Mouse (Mus musculus) frontal cortex, postnatal 10 days (tissue): ENCODE measurements at regions not wholly inside any gene's neighbourhood (a gene's known extent, or its start where the extent isn't known, plus 50 kb on each side); places are given as distances from the start of the nearest gene placed in this dataset.
"Not testable (repeated sequence)": the region's sequence is repeated elsewhere in the genome, so short reads cannot be mapped to it uniquely, and the experiment has no call there.

Experiments
- DNase-seq, 2 experiments: peaks; one replicate each; pipeline ENCODE4 v3.0.0; 2022; ENCODE audit warnings: low spot score in 2 of 2, mixed read lengths in 1 of 2

DNA sequence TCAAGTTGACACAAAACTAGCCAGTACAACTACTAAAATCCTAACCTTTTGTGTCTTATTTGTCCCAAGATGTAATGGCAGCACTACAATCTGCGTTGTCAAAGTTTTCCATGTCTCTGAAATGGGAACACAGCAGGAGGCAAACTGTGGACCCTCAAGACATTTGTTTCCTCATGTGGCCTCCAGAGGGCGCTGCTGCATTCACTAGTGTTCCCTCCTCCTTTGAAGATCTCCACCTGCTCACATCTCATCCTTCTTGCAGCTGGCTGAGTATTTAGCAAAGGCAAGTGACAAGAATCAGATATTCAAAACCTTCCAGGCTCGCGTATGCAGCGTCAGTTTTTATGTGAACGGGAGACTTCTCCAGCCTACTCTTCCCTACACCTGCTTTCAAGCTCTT lies 663.3 kb downstream of the Dad1 start:
- DNase-seq = not testable (repeated sequence)

DNA sequence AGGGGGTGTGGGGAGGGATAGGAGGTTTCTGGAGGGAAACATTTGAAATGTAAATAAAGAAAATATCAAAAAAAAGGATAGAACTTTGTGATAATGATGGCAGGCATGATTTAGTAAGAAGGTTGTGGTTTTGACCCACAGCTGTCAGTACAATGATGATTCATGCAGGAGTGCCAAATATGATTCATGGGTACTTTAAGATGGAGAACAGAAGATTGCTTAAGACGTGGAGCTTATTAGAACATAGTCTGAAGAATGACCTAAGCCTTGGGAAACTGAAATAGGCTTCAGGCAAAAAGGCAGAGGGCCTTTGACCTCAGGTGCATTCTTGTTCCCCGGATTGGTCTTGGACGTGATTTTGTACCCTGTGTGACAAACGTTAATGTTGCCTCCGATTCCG lies 671.4 kb downstream of the Dad1 start:
- DNase-seq = not testable (repeated sequence)

DNA sequence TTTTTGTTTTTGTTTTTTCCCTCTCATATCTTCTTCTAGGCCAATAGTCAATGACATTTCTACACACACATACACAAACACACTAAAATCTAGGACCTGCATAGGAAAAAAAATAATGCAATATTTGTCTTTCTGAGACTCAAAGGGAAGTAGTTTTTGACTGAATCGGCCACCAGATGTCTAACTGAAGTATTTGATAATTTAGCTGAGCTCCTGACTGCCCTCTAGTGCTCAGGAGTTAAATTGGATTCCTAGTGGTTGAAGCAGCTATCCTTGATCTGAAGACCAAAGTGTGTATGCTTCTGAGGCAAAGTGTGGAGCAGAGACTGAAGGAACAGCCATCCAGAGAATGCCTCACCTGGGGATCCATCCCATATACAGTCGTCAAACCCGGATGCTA lies 672.2 kb downstream of the Dad1 start:
- not testable (repeated sequence) for DNase-seq

DNA sequence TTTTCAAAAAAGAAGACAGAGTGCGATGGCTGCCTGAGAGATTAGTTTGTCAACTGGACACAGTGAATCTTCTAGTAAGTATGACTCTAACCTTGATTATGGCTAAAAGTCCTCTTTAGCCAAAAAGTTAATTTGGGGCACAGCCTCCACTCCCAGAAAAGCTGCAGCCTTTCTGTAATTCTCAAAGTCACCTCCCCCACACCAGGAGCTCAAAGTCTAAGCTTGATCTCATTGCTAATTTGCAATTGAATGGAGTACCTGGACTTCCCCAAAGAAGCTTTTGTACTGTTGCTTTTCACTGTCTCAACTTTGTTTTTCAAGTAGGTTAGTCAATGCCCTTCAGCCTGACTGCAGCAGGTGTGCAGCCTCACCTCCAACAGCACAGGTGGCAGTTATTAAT lies 677.0 kb downstream of the Dad1 start:
- not testable (repeated sequence) for DNase-seq

DNA sequence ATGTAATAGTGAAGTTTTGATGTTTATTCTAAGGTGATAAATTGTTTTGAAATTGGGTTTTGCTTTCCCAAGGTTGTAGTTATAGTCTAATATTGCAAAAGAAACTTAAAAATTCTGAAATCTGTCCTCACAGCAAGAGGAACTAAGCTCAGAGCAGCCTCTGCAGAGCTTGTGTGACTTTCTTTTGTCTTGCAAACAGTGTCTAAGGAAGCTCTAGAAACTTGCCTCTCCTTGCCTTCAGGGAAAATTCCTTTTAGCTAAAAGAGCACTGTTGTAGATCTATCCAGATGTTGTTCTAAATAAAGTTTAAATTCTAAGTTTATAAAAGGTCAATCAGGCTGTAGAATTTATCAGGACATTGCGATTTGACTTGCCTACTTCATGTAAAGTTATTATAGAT lies 681.2 kb downstream of the Dad1 start:
- DNase-seq = not testable (repeated sequence)

DNA sequence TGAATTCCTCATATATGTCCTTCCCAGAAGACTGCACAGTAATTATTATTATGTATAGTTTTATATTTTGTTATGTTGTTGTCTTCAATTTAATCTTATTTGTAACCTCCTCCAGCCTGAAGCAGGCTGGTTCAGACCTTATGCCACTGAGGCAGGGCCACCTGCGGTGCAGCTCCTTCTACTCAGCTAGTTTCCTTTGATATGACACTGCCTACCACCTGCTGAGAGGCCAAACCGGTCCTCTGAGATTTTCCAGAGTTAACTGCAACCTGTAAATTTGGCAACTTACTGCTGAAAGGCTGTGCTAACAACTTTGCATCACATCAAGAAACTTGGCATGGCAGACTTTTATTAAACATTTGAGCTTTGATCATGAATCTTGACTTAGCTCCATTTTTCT lies 691.3 kb downstream of the Dad1 start:
- DNase-seq = no peak

DNA sequence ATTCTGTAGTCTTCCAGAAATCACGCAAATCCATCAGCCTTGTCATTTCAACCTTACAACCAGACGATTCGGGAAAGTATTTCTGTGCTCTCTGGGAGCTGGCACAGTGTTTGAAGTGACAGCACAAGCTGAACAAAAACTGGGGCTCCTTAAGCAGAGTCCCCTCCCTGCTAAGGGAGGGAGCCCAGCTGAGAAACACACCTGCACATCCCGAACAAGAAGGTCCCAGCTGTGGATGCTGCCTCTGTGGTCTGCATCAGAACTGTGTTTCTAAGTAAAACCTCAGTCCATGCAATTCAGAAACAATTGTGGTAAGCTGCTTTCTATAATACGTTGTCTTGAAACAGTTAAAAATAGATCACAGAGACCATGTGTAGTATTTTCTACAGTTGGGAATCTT lies 693.8 kb downstream of the Dad1 start:
- DNase-seq = not testable (repeated sequence)

DNA sequence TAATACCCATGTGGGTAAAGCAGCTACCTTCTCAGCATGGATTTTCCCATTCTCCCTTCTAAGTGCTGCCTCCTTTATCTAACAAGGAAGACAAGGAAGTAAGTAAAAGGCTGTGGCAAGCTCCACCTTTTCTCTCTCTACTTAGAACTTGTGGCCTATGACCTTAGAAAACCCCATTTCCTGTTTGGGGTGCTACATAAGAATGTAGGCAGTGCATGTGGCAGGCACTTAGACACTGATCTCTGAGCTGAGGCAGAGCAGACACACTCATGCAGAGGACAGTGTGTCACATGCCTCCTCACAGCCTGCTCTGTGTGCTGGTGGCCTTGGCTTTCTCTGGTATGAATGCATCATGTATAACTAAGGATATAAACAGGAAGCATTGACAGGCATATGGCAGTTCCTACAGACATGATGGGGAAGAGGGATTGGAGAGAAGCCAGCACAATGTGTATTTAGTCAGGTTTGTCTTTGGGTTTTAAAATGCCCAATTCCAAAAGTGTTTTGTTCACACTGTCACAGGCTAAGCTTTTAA lies 694.5 kb downstream of the Dad1 start:
- DNase-seq = not testable (repeated sequence)

DNA sequence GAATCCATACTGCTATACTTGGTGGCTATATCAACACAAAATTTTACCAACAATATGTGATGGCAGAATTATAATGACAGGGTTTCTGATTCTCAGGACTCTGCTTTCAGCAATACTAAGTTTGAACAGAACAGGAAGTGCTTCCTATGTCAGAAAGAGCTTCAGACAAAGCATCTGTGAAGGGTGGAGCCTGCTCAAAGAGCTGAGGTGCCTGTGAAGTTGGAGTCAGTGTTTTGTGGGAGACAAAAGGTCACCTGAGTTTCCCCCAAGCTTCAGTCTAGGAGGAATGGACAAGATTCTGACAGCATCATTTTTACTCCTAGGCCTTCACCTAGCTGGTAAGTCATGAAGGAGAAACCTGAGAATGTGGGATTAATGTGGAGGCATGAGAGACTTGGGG lies 700.1 kb downstream of the Dad1 start:
- no peak for DNase-seq

DNA sequence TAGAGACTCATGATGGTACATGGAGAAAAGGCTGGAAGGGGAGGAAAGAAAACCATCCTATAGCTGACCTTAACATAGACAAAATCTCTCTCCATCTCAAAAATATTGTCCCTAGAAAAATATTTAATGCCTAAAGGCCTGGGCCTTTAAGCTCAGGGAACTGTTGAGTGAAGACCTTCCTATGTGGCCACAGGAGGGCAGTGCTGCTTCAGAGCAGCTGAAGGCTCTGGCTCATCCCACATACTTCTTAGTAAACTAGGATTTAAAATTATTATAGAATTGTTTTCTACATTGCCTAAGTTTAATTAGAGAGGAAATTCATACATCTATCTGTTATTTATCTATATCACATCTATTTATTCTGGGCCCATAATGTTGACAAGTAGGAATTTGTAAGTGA lies 706.5 kb downstream of the Dad1 start:
- not testable (repeated sequence) for DNase-seq

DNA sequence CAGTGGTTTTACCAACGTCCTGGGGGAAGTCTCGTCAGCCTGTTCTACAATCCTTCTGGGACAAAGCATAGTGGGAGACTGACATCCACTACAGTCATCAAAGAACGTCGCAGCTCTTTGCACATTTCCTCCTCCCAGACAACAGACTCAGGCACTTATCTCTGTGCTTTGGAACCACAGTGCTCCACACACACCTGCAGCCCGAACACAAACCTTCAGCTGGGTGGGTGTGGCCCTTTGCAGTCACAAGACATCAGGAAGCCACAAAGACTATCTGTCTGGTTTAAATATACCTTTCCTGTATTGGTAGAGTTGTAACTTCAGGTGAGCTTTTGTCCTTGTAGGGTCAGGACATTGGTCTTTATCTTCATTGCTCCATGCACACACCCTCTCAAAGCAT lies 708.6 kb downstream of the Dad1 start:
- DNase-seq = no peak

DNA sequence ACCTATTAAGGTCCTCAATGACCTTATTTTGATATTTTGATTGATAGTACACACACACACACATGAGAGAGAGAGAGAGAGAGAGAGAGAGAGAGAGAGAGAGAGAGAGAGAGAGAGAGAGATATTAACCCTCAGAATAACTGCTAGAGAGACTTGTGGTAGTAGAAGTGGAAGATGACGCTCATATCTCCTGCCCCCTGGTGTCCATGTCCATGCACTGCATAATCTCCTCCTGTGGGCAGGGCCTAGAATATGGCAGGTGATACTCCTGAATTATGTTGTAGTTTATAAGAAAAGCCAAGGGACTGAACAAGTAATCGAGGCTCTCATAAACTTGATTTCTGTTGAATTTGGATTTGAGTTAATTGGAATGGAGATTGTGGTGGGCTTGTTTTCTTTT lies 712.3 kb downstream of the Dad1 start:
- not testable (repeated sequence) for DNase-seq

DNA sequence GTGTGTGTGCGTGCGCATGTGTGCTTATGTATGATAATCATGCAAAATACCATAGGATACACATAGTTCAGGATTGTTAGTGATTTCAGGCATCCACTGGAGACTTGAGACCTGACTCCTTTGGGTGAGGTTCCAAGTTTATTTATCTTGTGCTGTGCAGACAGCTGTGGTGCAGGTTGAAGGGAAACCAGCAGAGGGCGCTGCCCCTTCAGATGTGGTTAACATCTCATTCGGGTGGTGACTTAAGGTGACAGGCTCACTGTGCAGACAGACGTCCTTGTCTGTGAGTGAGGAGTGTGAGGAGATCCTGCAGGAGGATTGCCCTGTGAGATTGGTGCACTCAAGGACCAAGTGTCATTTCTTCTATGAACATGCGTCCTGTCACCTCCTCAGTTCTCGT lies 716.0 kb downstream of the Dad1 start:
- DNase-seq = not testable (repeated sequence)

DNA sequence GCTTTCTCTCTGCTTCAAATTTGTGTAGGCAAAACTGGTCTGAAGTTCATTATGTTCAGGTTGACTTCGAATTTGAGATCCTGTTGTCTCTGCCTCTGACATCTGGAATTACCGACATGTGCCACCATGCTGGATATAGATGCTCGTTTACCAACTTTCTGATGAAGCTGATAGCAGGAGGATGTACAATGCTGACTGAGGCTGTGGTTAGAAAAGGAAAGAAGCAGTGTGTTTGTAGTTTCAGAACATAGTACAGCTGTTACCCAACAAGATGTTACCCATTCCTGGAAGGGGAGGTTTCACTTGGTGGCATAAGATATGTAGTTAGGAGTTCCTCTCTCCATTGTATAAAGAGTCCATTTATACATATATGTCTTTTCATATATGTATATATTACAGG lies 730.5 kb downstream of the Dad1 start:
- not testable (repeated sequence) for DNase-seq

DNA sequence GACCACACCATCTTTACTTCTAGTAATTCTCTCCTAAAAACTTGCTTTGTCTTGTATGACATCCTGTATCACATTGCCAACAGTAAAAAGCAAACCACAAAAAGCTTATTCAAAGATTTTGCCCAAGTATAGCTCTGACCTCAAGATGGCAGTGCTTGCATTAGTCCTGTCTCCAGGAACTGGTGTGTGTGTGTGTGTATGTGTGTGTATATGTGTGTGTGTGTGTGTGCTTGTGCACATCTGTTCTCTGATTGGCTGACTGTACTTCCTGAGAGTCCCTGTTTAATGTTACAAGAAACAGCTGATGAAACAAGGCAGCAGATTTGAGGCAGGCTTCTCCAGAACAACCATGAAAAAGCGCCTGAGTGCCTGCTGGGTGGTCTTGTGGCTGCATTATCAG lies 735.0 kb downstream of the Dad1 start:
- DNase-seq = not testable (repeated sequence)

DNA sequence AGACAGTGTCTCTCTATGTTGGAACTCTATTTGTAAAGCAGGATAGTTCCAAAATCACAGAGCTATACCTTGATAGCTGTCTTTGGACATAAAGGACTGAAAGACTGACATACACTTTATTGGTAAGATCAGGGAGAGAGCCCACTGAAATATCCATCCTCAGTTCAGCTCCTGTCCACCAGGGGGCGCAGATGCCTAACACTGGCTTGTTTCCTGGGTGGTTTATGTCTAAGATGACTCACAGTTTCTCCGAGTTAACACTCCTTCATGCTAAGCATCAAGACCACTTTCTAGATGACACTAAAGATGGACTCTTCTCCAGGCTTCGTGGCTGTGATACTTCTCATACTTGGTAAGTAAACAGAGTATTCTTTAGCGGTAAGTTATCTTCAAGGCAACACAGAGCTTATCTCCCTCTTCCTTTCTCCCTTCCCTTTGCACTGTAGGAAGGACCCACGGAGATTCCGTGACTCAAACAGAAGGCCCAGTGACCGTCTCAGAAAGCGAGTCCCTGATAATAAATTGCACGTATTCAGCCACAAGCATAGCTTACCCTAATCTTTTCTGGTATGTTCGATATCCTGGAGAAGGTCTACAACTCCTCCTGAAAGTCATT lies 737.2 kb downstream of the Dad1 start:
- DNase-seq = not testable (repeated sequence)

DNA sequence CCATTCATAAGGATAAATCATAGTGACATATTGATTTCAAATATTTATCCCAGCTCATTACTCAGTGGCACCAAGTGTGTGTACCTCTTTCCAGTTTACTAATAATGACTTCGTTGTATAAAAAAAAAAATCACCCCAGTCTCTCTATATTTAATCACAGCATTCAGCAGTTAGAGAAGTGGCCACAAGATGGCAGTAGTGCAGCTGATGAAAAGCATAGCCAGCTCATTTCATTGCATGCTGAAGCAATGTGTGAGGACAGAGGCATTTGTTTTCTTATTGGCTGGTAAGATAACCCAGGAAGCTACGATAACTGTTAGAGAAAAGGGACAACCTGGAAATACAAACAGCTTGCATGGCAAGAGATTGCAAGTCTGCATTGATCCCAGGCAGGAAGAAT lies 748.5 kb downstream of the Dad1 start:
- not testable (repeated sequence) for DNase-seq

DNA sequence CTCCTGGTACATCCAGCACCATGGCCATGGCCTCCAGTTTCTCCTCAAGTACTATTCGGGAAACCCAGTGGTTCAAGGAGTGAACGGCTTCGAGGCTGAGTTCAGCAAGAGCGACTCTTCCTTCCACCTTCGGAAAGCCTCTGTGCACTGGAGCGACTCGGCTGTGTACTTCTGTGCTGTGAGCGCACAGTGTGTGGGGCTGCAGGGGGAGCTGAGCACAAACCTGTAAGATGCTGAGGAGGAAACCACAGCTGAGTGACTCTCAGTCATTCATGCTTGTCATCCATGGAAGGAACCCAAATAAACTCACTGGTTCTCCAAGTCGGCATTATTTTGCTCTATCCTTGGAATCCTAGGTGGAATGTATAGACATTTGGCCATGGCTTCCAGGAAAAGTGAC lies 765.5 kb downstream of the Dad1 start:
- not testable (repeated sequence) for DNase-seq

DNA sequence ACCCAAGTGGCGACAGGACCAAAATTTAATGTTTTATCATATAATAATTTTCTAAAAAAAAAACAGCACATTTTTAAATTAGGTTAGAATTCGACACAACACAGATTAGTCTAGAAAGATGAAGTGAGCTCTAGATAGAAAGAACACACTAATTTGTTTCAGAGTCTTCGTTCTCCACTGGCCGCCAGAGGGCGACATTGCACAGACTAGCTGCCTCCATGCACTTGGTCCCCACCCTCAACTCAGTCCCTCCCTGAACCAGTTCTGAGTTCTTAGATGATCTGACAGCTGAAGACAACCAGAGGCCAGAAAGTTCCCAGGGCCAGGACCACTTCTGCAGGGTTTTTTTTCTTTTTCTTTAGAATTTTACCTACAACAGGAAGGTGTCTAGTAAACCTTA lies 766.3 kb downstream of the Dad1 start:
- not testable (repeated sequence) for DNase-seq

DNA sequence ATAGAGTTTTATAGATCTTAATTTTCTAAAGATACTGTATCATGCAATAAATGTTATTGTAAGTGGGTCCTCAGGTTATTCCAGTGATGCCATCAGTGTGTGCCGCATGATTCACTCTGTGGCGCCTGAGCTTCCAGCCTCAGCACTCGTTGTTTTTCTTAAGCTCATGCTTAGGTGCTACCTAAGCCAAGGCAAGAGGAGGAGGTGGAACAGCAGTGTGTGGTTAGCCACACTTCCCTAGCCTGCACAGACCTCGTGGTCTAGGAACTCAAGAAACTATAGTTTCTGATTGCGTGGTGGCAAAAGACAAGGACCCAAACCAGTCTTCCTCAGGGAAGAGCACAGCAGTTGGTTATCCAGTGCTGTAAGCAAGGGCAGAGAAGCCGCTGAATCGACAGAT lies 779.7 kb downstream of the Dad1 start:
- not testable (repeated sequence) for DNase-seq

DNA sequence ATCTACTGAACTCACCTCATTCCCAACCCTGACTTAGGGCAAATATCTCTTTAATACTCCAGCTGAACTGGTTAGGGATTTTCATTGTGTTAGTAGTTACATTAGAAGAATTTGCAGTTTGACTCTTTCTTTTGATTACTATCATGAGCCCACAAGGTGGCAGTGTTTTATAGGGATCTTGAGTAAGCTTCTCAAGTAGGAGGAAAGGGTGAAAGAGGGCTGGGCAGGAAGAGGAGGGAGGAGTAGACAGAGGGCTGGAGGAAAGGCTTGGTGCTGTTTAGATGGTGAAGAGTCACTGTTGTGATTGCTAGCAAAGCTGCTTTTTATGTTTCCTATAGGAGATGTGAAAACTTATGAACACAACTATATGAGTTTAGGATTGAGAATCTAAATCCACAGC lies 793.1 kb downstream of the Dad1 start:
- not testable (repeated sequence) for DNase-seq

DNA sequence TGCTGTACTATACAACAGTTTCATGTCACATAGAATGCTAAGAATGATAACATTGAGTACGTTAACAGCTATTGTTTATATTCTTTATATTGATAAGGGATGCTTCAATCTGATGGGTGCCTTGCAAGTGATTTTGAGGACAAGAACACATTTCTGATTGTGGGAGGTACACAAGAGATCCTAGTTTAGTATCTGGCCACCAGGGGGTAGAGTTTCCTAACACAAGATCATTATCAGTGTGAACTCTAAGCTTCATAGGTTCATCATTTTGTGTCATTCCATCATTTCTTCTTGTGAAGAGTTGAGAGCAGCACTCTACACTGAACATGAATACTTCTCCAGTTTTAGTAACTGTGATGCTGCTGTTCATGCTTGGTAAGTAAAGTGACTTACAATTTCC lies 799.9 kb downstream of the Dad1 start:
- DNase-seq = no peak

DNA sequence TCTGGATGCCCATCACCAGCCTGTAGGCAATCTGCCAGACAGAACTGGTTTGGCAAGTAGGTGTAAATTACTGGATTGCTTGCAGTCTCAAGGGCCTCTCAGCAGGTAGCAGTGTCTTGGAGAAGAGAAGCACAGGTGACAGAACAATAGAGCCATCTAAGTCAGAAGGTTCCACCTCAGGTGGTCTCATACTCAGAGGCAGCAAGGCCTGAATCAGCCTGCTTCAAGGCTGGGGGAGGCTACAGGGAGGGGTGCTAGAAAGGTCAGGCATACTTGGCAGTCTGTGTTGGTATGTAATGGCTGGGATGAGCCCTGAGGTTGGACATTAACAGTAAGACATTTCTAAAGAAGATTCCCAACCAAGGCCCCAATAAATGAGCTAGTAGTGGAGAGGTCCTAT lies 814.3 kb downstream of the Dad1 start:
- not testable (repeated sequence) for DNase-seq

DNA sequence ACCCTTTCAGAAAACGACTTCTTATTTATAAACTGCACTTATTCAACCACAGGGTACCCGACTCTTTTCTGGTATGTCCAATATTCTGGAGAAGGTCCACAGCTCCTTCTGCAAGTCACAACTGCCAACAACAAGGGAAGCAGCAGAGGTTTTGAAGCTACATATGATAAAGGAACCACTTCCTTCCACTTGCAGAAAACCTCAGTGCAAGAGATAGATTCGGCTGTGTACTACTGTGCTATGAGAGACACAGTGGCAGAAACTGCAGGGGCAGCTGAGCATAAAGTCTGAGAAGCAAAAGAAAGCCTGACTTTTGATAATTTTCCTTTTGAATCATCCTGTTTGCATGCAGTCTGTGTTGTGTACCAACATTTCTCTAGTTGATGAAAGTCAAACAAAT lies 823.8 kb downstream of the Dad1 start:
- not testable (repeated sequence) for DNase-seq
